Mouse (Mus musculus) liver, postnatal 0 days (tissue): ENCODE data around the gene Snx9. TPM values are rescaled to one million over a fixed set of nuclear protein-coding genes. Genes with fewer than 3 reads are reported as not detected.

Experiments used
- ATAC-seq: fragments of 200-750 bp; cut with Nextera tagmentation; 2 replicates; pipeline ENCODE4 v1.8.0; 2017; ENCODE audit warnings: mild to moderate bottlenecking, moderate library complexity
- DNase-seq: peaks from one replicate; pipeline ENCODE4 v3.0.0-alpha.2; 2016
- H3K27ac ChIP-seq: fragments of 300-500 bp; sonication (generic); 2 replicates; pipeline ENCODE4 v1.5.1; 2014; ENCODE audit warnings: antibody characterized with exemption, moderate library complexity, mild to moderate bottlenecking, low read depth
- H3K27me3 ChIP-seq: fragments of 300-500 bp; sonication (generic); 2 replicates; pipeline ENCODE4 v1.6.1; 2014; ENCODE audit warnings: low read length, control low read depth, mixed read lengths; ENCODE audit not compliant: insufficient read depth
- H3K36me3 ChIP-seq: fragments of 300-500 bp; sonication (generic); replicated peaks from 2 replicates; pipeline ENCODE4 v1.6.1; 2014; ENCODE audit warnings: mild to moderate bottlenecking, control low read depth, low read length, moderate library complexity, mixed read lengths; ENCODE audit not compliant: insufficient read depth
- H3K4me1 ChIP-seq: fragments of 300-500 bp; sonication (generic); 2 replicates; pipeline ENCODE4 v1.6.1; 2014; ENCODE audit warnings: antibody characterized with exemption, mild to moderate bottlenecking, control low read depth; ENCODE audit not compliant: insufficient read depth
- H3K4me2 ChIP-seq: fragments of 300-500 bp; sonication (generic); 2 replicates; pipeline ENCODE4 v1.6.1; 2014; ENCODE audit warnings: low read depth, mild to moderate bottlenecking, low read length, moderate library complexity, mixed read lengths
- H3K4me3 ChIP-seq: fragments of 300-500 bp; sonication (generic); 2 replicates; pipeline ENCODE4 v1.5.1; 2014; ENCODE audit warnings: low read depth, low read length
- H3K9ac ChIP-seq: fragments of 300-500 bp; sonication (generic); replicated peaks from 2 replicates; pipeline ENCODE4 v1.6.1; 2014; ENCODE audit warnings: mild to moderate bottlenecking, moderate library complexity
- H3K9me3 ChIP-seq: fragments of 300-500 bp; sonication (generic); 2 replicates; pipeline ENCODE4 v1.6.1; 2016; ENCODE audit warnings: mild to moderate bottlenecking, control low read depth, low read length, mixed read lengths
- CTCF ChIP-seq: sonication (generic); IDR thresholded peaks from 2 replicates; pipeline ENCODE4 v1.5.1; 2016; ENCODE audit warnings: antibody characterized with exemption, low read depth
- EP300 ChIP-seq: IDR thresholded peaks from 2 replicates; pipeline ENCODE4 v1.6.1; 2016; ENCODE audit warnings: antibody characterized with exemption, low read depth, mild to moderate bottlenecking
- WGBS: fragments of 180-500 bp; shearing (Covaris S2); extraction: QIAGEN DNeasy Blood & Tissue Kit; methylation state at CpG from one replicate; pipeline ENCODE4 v1.1.7; 2014; ENCODE audit not compliant: insufficient replicate concordance; 5-methylcytosine and 5-hydroxymethylcytosine counted together
- polyA plus RNA-seq: library from polyadenylated mRNA; unstranded; fragments of >200 nt; fragmentation: Nextera tagmentation; extraction: Ambion mirVana; gene quantifications from 2 replicates; pipeline ENCODE4 v1.2.1, GENCODE M21; 2015

Gene Snx9
- polyA plus RNA-seq, 1 experiment from 2014 or later: 13.5 TPM

DNA sequence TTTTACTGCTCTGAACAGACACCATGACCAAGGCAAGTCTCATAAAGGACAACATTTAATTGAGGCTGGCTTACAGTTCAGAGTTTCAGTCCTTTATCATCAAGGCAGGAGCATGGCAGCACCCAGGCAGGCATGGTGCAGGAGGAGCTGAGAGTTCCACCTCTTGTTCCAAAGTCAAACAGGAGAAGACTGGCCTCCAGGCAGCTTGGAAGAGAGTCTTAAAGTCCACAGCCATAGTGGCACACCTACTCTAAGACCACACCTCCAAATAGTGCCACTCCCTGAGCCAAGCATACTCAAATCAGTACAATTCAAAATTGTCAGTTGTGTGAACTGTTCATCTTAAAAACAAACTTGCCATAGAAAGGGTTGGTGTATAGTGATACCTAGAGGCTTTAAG lies 14.4 kb downstream of the Snx9 start:
- H3K4me2 ChIP-seq: no peak overlapping the region
- no peaks in the 10 kb centered on the region for H3K4me1 ChIP-seq
- H3K27me3 ChIP-seq: no peaks in the 10 kb centered on the region
- no peak overlapping the region for H3K27ac ChIP-seq
- no peak overlapping the region for H3K9ac ChIP-seq
- DNase-seq: no peak
- 0 out of 2 replicates have a peak, but pooled peaks cover 3% of the 10 kb centered on the region for H3K36me3 ChIP-seq
- H3K9me3 ChIP-seq: no peaks in the 10 kb centered on the region
- ATAC-seq: no peak
- no peak for TF ChIP-seq EP300
- no peak for TF ChIP-seq CTCF
- no peak overlapping the region for H3K4me3 ChIP-seq

DNA sequence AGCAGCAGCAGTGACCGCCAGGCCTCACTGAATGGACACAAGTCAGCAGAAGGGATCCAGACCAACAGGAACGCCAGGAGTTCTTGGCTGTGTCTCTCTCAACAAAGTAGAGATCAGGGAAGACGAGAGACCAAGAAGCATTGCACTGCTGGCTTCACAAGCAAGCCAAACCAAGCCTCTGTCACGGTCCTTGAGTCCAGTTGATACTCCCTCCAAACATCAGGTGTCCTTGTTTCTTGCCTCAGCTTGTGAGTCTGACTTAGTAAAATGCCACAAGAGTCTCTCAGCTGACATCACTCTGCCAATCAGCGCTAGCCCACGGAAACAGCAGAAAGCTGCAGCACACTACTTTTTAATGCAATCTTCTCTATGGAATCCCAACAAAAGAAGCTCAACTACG lies 15.3 kb downstream of the Snx9 start:
- TF ChIP-seq EP300: no peak
- no peak for TF ChIP-seq CTCF
- Histone ChIP-seq H3K4me2 (no peak overlapping the region), H3K9me3 (no peaks in the 10 kb centered on the region), H3K4me1 (no peaks in the 10 kb centered on the region), H3K9ac (no peak overlapping the region), H3K27me3 (no peaks in the 10 kb centered on the region), H3K36me3 (0 out of 2 replicates have a peak, but pooled peaks cover 3% of the 10 kb centered on the region), H3K27ac (no peak overlapping the region), H3K4me3 (no peak overlapping the region)
- no peak for DNase-seq
- 83% methylated on average over 7 of the region's 7 CpGs for WGBS
- no peak for ATAC-seq

DNA sequence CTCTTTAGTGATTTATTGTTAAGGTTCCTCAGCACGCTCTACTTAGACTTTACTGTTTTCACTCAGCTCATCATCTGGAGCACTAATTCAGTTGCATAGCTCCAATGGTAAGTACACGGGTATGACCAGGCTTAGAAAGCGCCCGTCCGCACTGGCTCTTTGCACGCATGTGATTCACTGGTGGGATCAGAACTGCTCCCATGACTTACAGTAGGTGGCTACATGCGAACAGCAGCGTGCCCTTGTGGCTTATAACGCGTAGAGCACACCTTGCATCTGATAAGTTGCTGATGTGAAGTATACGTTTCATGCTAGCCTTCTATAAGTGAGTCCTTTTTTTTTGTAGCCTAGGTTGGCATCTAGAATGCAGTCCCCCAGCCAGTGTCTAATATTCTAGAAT lies 16.1 kb downstream of the Snx9 start:
- no peak overlapping the region for H3K27ac ChIP-seq
- H3K36me3 ChIP-seq: 0 out of 2 replicates have a peak, but pooled peaks cover 3% of the 10 kb centered on the region
- TF ChIP-seq CTCF (no peak), EP300 (no peak)
- no peak for DNase-seq
- 87% methylated on average over 11 of the region's 11 CpGs for WGBS
- no peak overlapping the region for H3K4me3 ChIP-seq
- H3K4me2 ChIP-seq: no peak overlapping the region
- H3K9me3 ChIP-seq: no peaks in the 10 kb centered on the region
- no peak for ATAC-seq
- H3K27me3 ChIP-seq: no peaks in the 10 kb centered on the region
- H3K9ac ChIP-seq: no peak overlapping the region
- no peaks in the 10 kb centered on the region for H3K4me1 ChIP-seq

DNA sequence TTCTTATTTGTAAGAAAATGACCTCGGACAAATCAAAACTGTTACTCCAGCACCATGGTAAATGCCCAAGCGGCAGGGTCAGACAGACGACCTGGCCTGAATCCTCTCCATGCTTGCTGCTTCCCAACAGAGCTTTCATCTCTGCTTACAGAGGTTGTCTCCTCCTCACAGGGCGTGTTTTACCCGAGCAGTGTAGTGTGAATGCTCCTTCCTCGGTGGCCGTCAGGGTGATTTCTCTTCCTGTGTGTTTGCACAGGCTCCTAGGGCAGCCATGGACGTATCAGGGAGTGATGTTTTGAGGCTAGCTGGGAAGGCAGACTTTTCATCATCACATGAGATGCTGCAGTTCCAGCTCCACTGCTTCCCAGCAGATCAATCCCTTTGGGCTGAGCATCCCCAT lies 17.1 kb downstream of the Snx9 start:
- no peak overlapping the region for H3K4me2 ChIP-seq

GRCm38 (mm10) chr17:5862285-5862684 lies 21.2 kb downstream of the Snx9 start:
- DNase-seq: no peak
- H3K27me3 ChIP-seq: no peaks in the 10 kb centered on the region
- no peak overlapping the region for H3K4me2 ChIP-seq
- H3K4me3 ChIP-seq: no peak overlapping the region
- WGBS: 54% methylated on average over 6 of the region's 6 CpGs
- no peaks in the 10 kb centered on the region for H3K9me3 ChIP-seq
- H3K27ac ChIP-seq: peak overlapping the region; percentile 69
- TF ChIP-seq CTCF (no peak), EP300 (no peak)
- no peaks in the 10 kb centered on the region for H3K36me3 ChIP-seq
- no peak for ATAC-seq
- H3K4me1 ChIP-seq: 0 out of 2 replicates have a peak, but pooled peaks cover 5% of the 10 kb centered on the region
- H3K9ac ChIP-seq: no peak overlapping the region

More for the DNA sequence above, 17.1 kb downstream of the Snx9 start:
- Histone ChIP-seq H3K27me3 (no peaks in the 10 kb centered on the region), H3K9me3 (no peaks in the 10 kb centered on the region), H3K27ac (no peak overlapping the region), H3K9ac (no peak overlapping the region), H3K4me3 (no peak overlapping the region), H3K4me1 (0 out of 2 replicates have a peak, but pooled peaks cover 4% of the 10 kb centered on the region), H3K36me3 (0 out of 2 replicates have a peak, but pooled peaks cover 3% of the 10 kb centered on the region)
- 52% methylated on average over 8 of the region's 8 CpGs for WGBS
- TF ChIP-seq CTCF (no peak), EP300 (no peak)
- no peak for ATAC-seq
- DNase-seq: no peak

- no peak for TF ChIP-seq CTCF
- no peak for TF ChIP-seq EP300
- H3K4me2 ChIP-seq: no peak overlapping the region
- ATAC-seq (peak; percentile 79), DNase-seq (no peak)
- no peak overlapping the region for H3K9ac ChIP-seq
- no peak overlapping the region for H3K4me3 ChIP-seq
- no peaks in the 10 kb centered on the region for H3K36me3 ChIP-seq
- no peaks in the 10 kb centered on the region for H3K27me3 ChIP-seq
- WGBS: 49% methylated on average over 4 of the region's 4 CpGs
- H3K9me3 ChIP-seq: no peaks in the 10 kb centered on the region
- peaks cover 9% of the 10 kb centered on the region for H3K4me1 ChIP-seq
- peak overlapping the region; percentile 69 for H3K27ac ChIP-seq
Observed at GRCm38 (mm10) chr17:5862869-5863268, 21.7 kb downstream of the Snx9 start.

DNA sequence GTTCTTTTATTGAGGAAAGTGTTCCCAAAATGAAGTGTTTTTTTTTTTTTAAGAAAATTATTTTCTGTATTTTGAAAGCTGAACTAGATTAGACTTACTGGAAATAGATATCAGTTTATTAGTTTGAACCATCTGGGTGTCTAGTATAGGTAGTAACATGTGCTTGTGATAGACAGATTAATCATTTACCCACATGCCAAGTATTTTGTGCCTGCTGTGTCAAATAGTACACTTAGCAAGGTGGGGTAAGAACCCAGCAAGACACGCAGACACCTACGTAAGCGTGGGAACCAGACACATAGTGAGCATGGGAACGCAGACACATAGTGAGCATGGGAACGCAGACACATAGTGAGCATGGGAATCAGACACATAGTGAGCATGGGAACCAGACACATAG lies 22.6 kb downstream of the Snx9 start:
- H3K27ac ChIP-seq: no peak overlapping the region
- H3K9me3 ChIP-seq: no peaks in the 10 kb centered on the region
- peaks cover 17% of the 10 kb centered on the region for H3K4me1 ChIP-seq
- no peak overlapping the region for H3K9ac ChIP-seq
- no peak overlapping the region for H3K4me3 ChIP-seq
- TF ChIP-seq EP300: no peak
- no peak for TF ChIP-seq CTCF
- H3K4me2 ChIP-seq: no peak overlapping the region
- WGBS: 62% methylated on average over 5 of the region's 5 CpGs
- no peak for DNase-seq
- H3K36me3 ChIP-seq: no peaks in the 10 kb centered on the region
- peak; percentile 56; the same call in 1 of the 2 replicates for ATAC-seq
- no peaks in the 10 kb centered on the region for H3K27me3 ChIP-seq
